Mouse (Mus musculus) heart, postnatal 25 days (tissue): Measurements from ENCODE around the gene Hivep2. TPM values are rescaled to one million over a fixed set of nuclear protein-coding genes. Genes with fewer than 3 reads are reported as not detected.

ENCODE experiments used
- DNase-seq: peaks from one replicate; pipeline ENCODE4 v3.0.0; 2022; ENCODE audit warnings: low spot score
- intact Hi-C: fragments of 180-260 bp; cut with DNase I; formaldehyde crosslinking; loops from one replicate; pipeline ENCODE4 v1.15.1; 2025
- total RNA-seq, 2 experiments: library from RNA; stranded (reverse); gene quantifications; 2 replicates each; pipeline ENCODE4 v1.2.3; 2021

The Hivep2 gene
- total RNA-seq, 2 experiments from 2014 or later, result 17.8 to 28.8 TPM

- intact Hi-C loops, result no loop called here
- DNase-seq, result no peak
These were observed 94.4 kb downstream of the Hivep2 start for GRCm38 (mm10) chr10:14060302-14060701.

DNA sequence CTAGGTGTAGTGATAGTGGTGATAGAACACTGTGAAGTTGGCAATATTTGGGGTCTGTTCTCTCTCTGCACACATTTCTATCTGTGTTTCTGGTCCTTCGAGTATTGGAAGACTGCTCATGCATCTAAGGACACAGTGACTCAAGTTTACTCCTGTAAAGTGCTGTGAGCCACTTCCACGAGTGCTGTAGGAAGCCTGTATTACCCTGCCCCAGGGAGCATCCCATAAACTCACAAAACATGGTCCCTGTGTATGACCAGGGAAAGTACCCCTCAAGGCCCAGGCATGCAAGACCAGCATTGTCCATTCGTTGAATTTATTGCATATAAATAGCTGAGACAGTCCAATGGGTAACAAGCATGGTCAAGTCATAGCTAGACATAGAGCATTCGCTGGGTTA lies 97.4 kb downstream of the Hivep2 start:
- intact Hi-C loops, result no loop called here
- no peak for DNase-seq

DNA sequence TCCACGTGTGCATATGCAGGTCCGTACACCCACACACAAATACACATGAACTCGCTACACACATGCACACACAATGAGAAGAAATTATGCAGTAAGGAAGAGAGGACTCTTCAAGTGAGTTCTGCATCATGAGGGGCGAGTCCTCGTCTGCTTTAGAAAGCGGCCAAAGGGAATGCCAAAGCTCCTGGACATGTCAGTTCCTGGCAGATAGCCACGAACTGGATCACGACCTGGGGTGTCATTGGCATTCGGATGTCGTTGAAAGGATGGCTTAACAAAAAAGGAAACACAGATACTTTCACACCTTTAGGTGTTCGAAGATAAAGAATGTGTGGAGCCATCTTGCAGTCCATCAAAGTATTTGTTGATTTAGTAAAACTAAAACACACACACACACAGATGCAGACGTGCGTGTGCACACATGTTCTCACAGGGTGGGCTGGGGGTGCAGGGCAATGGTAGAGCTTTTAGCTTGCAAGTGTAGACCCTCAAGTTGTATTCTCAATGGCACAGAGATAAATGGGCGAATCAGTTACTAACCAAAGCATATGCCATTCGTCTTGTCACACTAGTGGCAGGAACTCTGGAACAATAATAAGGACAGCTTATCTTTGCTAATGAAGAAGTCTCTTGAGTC lies 99.0 kb downstream of the Hivep2 start:
- intact Hi-C loops, result no loop called here
- no peak for DNase-seq

GRCm38 (mm10) chr10:14067802-14068201 lies 101.9 kb downstream of the Hivep2 start:
- DNase-seq, result no peak
- intact Hi-C loops, result no loop called here

DNA sequence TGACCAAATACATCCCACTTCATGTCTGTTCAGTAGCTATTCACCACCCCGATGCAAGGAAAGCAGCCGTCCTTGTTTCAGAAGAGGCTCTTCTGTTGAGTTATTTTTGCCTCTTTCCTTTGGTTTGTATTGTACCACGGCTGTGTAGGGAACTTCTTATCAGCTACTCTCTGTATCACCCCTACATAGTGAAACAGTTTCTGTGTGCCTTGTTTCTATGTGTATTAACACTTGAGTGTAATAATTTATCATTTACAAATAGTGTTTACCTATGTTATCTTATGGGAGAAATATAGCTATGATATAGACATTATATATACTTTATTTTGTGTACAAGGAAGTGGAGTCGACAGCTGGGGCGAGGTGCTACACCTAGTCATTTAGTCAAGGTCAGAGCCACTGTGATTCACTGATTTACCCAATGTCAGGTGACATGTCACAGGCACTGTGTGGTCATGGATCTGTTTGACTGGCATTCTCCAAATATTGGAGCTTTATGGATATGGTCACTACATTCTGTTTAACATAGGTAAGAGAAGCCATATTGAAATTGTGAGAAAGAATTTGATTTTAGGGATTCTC lies 104.7 kb downstream of the Hivep2 start:
- intact Hi-C loops, result no loop called here
- DNase-seq, result no peak

- intact Hi-C loops, result no loop called here
- DNase-seq, result no peak
These were observed 106.6 kb downstream of the Hivep2 start for GRCm38 (mm10) chr10:14072504-14072903.

DNA sequence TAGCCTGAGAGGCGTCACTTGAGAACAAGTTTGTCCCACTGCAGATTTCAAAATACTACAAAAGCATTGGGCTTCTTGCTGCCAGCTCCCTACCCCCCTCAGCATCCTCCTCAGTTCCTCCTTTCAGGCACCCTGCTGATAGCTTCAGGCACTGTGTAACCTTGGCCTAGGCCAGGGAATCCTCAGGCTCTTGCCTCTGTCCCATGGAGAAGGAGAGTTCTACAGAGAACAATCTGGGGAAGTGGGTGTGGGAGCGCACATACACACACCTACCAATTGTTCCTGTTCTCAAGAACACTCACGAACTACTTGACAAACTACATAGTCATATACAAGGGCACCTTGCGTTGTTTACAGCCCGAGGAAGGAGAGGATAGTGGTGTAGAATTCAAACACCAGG lies 109.9 kb downstream of the Hivep2 start:
- intact Hi-C loops, result no loop called here
- no peak for DNase-seq

DNA sequence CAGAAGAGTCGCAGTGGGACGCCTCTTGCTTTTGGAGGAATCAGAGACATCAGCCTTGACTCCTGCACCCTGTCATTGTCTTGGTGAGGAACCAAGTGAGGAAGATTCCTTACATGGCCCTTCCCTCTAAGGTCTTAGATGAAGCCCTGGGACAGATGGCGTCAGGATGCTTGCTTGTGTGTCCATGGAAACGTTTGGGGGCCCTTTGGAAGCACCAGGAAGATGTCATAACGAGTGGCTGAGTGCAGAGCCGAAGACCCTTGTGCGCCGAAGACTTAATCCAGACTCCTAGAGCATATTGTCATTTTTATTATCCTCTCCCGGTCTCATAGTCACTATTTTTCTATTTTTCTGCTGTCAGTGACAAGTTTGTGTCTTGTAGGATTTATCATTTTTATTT lies 111.0 kb downstream of the Hivep2 start:
- DNase-seq, result no peak
- intact Hi-C loops, result no loop called here

DNA sequence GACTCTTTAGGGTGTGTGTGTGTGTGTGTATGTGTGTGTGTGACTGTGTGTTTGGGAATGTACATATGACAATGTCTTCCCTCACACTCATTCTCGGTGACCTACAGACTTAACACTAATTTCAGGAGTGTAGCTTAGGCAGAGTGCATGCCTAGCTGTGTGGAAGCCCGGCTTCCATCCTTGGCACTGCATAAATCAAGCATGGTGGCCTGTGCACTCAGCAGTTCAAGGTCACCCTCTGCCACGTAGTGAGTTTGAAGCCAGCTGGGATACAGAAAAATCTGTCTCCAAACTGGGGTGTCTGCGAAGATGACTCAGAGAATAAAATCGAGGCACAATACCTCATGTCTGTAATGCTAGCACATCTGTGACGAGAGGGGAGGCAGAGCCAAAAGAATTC lies 115.0 kb downstream of the Hivep2 start:
- no peak for DNase-seq
- intact Hi-C loops, result no loop called here

- DNase-seq, result no peak
- intact Hi-C loops, result loop anchor here (2.0 kb wide), 1 partner anchor 23 kb away; no protein-coding TSS in a partner anchor
These were observed 115.9 kb downstream of the Hivep2 start for GRCm38 (mm10) chr10:14081824-14082223.

DNA sequence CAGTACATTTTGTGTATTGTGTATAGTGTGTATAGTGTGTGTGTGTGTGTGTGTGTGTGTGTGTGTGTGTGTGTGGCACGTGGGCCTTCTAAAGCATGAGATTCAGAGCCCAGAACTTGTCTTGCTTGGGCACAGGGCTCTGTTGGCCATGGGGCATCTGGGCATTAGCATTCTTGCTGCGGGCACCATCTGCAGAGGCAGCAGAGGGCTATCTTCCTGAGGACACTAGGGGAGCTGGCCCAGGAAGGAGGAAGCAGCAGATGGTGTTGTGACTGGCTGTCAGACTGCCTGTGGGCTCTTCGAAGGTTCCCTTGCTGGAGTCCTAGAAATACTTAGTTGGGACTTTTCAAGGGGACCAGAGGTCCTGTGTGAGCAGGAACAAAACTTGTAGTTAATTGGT lies 116.4 kb downstream of the Hivep2 start:
- intact Hi-C loops, result loop anchor here (2.0 kb wide), 1 partner anchor 23 kb away; no protein-coding TSS in a partner anchor
- DNase-seq, result no peak

GRCm38 (mm10) chr10:14085241-14085659 lies 119.4 kb downstream of the Hivep2 start:
- DNase-seq, result no peak
- intact Hi-C loops, result loop anchor here (5.0 kb wide), 1 partner anchor 38 kb away; no protein-coding TSS in a partner anchor

DNA sequence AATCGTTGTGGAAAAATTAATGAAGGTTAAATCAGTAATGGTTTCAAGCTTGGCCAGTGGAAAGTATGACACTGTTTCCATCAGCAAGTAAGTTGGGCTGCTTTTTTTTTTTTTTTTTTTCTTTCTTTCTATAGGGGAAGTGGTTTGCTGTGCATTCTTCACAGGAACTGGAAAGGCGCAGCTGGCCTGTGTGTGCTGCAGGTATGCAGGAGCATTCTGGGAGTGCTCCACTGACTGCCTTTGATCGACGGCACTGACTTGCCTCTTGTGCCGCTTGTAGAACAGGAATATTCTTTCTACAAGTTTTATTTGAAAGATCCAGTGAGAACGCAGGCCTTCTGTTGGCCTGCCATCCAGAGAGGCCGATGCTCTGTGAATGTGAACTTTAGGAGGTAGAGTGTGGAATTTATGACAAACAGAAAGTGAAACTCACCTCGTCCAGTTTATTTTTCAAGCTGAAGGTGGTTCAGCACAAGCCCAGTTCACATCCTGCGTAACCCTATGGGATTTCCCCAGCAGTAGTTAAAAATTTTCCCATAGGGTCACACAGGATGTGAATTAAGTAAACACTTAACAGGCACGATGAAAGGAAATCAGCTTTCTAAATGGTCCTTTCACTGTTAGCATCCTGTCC lies 120.1 kb downstream of the Hivep2 start:
- no peak for DNase-seq
- intact Hi-C loops, result loop anchor here (1.0 to 5.0 kb wide), 2 partner anchors 39 to 120 kb away; partner anchors contain the start of gene Hivep2

- DNase-seq, result no peak
- intact Hi-C loops, result loop anchor here (5.0 kb wide), 1 partner anchor 40 kb away; no protein-coding TSS in a partner anchor
These were observed 121.4 kb downstream of the Hivep2 start for GRCm38 (mm10) chr10:14087316-14087715.

DNA sequence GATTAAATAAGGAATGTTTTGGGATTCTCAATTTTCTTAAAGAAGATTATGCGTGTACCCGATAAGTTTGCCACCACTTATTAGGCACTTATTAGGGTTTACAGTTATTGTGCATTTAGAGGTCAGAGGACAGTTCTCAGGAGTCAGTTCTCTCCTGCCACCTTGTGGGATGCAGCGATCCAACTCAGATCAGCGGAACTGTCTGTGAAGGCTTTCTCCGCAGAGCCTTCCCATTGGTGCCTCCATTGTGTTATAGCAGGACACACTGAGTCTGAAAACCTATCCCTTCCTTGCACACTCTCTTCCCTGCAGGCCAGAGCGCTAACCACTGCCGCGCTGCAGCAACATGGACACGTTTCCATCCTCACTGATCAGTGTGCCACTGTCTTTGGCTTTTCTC lies 123.6 kb downstream of the Hivep2 start:
- DNase-seq, result no peak
- intact Hi-C loops, result loop anchor here (2.0 to 5.0 kb wide), 2 partner anchors 42 to 525 kb away; no protein-coding TSS in a partner anchor

GRCm38 (mm10) chr10:14094033-14094432 lies 128.2 kb downstream of the Hivep2 start:
- intact Hi-C loops, result no loop called here
- no peak for DNase-seq

DNA sequence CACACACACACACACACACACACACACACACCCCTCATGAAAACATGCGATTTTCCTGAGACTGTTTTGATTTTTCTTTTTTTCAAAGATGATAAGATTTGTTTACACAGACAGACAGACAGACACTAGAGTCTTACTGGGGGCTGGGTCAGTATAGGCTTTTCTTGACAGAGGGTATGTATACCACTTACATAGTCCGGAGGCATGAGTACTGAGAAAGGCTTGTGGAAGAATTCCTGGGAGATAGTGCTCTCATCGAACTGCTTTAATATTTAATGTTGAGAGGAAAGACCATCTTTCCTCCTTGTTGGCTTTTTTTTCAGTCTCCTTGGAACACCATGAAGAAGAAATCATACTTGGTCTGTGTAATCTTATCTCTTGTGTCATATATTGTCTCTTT lies 130.2 kb downstream of the Hivep2 start:
- intact Hi-C loops, result no loop called here
- no peak for DNase-seq

- no peak for DNase-seq
- intact Hi-C loops, result no loop called here
These were observed 133.3 kb downstream of the Hivep2 start for GRCm38 (mm10) chr10:14099182-14099581.

GRCm38 (mm10) chr10:14100041-14100440 lies 134.2 kb downstream of the Hivep2 start:
- no peak for DNase-seq
- intact Hi-C loops, result no loop called here

- no peak for DNase-seq
- intact Hi-C loops, result no loop called here
These were observed 135.0 kb downstream of the Hivep2 start for GRCm38 (mm10) chr10:14100847-14101246.

DNA sequence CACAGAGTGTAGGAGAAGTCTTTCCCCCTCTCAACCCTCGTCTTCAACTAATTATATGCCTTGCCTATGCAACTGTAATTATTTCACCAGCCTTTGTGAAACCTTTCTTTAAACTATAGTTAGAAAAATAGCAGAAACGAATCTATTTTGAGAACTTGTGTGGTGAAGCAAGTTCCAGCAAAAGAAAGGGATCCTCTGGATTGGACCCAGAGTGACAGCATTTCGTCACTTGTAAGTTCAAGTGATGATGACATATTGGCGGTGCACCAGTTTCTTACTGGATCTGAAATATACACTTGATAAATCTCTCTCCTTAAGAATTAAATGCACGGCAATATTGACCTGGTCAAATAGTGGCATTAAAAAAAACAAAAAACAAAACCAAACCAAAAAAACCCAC lies 136.1 kb downstream of the Hivep2 start:
- intact Hi-C loops, result no loop called here
- DNase-seq, result no peak
